Mouse (Mus musculus) cortical plate, adult 2 months (tissue): ENCODE data around the gene Nfia.

ENCODE experiments used
- CTCF ChIP-seq: fragments of 200-500 bp; IDR thresholded peaks from 2 replicates; pipeline ENCODE4 v1.5.1; 2011; ENCODE audit warnings: mild to moderate bottlenecking, control low read depth, low read length; ENCODE audit not compliant: insufficient read depth; ENCODE audit errors: extremely low read depth
- POLR2A ChIP-seq: fragments of 200-500 bp; IDR thresholded peaks from 2 replicates; pipeline ENCODE4 v1.6.1; 2011; ENCODE audit warnings: mild to moderate bottlenecking, low read length, control low read depth; ENCODE audit not compliant: insufficient read depth; ENCODE audit errors: extremely low read depth

- TF ChIP-seq CTCF (no peak), POLR2A (no peak)
Measured at GRCm38 (mm10) chr4:97809582-97810295, 37.2 kb downstream of the Nfia start.
